Mouse (Mus musculus) stomach, postnatal 0 days (tissue): ENCODE data around the gene Tpsb2.

Experiments used
- CTCF ChIP-seq: IDR thresholded peaks from 2 replicates; pipeline ENCODE4 v1.5.1; 2016; ENCODE audit warnings: antibody characterized with exemption, low read depth, mild to moderate bottlenecking, moderate library complexity
- EP300 ChIP-seq: optimal IDR thresholded peaks from 2 replicates; pipeline ENCODE3; 2016; ENCODE audit warnings: antibody characterized with exemption

- no peak for TF ChIP-seq CTCF
- TF ChIP-seq EP300: no peak
Observed at GRCm38 (mm10) chr17:25405224-25405895, 39.3 kb downstream of the Tpsb2 start.
